Mouse (Mus musculus): ENCODE measurements around the gene Cops6.

The Cops6 gene

DNA sequence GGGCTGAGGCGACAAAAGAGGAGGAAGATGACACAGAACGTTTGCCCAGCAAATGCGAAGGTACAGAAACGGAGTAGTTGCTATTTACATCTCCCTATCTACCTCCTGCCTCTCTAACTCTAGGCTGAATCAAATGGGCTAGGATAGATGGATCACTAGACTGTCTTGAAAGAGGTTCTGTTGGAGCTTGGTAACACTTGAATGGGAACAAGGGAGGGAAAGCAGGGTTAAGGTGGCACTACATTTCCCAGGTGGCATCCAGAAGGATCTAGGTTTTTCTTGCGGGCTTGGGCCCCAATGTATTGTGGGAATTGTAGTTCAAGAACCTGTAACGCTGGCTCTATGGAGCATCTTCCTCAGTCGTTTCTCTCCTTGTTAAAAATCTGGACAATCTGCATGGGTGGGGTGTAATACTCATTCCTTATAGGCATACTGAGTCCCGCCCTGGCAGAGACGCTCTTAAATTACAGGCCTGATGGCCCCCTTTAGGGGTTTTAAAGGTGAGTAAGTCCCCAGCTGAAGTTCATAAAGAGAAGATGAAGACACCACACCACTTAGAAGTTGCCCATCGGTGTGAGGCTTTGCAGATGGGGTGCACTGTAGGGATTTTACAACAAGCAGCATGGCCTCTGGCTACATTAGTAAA is 26.9 kb downstream of the Cops6 start:
- peak in 1 of 2 experiments; percentile 38 for DNase-seq (ENCODE audit: low spot score in 2 of 2)

- DNase-seq (ENCODE audit: low spot score in 2 of 2), result peak; percentile 71 to 72
These were observed 33.2 kb downstream of the Cops6 start, which contains the start of gene Mblac1 for GRCm38 (mm10) chr5:138193771-138194727. Gene Mblac1 (plus strand): TSS chr5:138194314.

GRCm38 (mm10) chr5:138194755-138195345 is 34.0 kb downstream of the Cops6 start:
- no peak for DNase-seq (ENCODE audit: low spot score in 2 of 2)

DNA sequence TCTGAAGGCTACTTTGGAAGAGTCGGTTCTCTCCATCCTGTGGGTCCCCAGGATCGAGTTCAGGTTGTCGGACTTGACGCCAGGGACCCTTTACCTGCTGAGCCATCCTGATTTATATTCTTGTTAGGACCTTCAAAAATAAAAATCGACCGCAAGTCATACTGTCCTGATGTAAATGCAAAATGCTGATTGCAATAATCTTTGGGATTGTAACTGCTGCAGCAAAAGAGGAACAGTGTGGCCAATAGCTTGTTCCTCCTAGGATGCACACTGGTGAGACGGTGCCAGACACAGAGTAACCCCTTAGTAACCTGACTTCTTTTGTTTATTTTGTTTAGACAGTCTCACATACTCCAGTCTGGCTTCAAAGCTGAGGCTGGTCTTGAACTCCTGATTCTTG is 34.6 kb downstream of the Cops6 start:
- DNase-seq (ENCODE audit: low spot score in 2 of 2), result no peak

GRCm38 (mm10) chr5:138199576-138199975 is 38.7 kb downstream of the Cops6 start:
- no peak for DNase-seq (ENCODE audit: low spot score in 2 of 2)

DNA sequence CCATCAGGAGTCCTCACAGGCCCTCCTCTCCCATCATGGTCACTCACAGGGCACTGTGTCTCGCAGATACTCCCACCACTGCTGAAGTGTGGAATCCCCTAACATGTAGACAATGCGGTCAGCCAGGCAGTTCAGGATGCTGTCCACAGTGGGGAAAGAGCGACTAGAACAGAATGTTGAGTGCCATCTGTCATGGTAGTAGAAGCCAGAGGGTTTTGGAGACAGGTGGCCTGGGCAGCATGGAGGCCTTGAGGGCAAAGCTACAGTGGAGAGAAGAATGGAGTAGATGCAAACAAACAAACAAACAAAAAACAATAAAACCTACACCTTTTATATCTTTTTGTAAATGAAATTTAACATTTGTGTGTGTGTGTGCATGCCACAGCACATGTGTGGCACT is 41.2 kb downstream of the Cops6 start:
- DNase-seq (ENCODE audit: low spot score in 2 of 2), result no peak

DNA sequence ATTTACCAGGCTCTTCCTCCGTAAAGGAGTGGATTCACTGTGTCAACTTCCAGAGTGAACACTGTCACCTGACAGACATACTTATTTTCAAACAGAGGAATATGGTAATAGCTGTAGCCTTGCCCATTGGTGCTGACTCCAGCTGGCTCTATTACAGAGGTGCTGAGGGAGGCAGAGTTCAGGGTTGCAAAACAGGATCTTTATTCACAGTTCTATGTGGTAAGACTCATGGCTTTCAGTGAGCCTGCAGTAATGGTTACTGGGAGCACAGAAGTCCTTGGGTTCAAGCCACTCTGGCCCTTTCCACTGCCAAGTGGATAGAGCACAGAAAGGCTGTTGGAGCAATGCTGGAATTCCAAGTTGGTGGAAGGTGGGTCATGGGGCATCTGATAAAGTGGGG is 46.4 kb downstream of the Cops6 start:
- DNase-seq (ENCODE audit: low spot score in 2 of 2), result no peak

GRCm38 (mm10) chr5:138207873-138208272 is 47.0 kb downstream of the Cops6 start:
- no peak for DNase-seq (ENCODE audit: low spot score in 2 of 2)
